Mouse (Mus musculus) lung, postnatal 0 days (tissue): ENCODE measurements at regions not wholly inside any gene's neighbourhood (a gene's known extent, or its start where the extent isn't known, plus 50 kb on each side); places are given as distances from the start of the nearest gene placed in this dataset.

Experiments
- CTCF ChIP-seq: IDR thresholded peaks from 2 replicates; pipeline ENCODE4 v1.5.1; 2016; ENCODE audit warnings: antibody characterized with exemption, mild to moderate bottlenecking
- EP300 ChIP-seq: IDR thresholded peaks from 2 replicates; pipeline ENCODE4 v1.6.1; 2016; ENCODE audit warnings: antibody characterized with exemption, mild to moderate bottlenecking, control low read depth

GRCm38 (mm10) chr13:45252126-45252525 is 137.4 kb upstream of the Mylip start:
- TF ChIP-seq CTCF: no peak
- TF ChIP-seq EP300: no peak
